Mouse (Mus musculus): ENCODE measurements at regions not wholly inside any gene's neighbourhood (a gene's known extent, or its start where the extent isn't known, plus 50 kb on each side); places are given as distances from the start of the nearest gene placed in this dataset.

DNA sequence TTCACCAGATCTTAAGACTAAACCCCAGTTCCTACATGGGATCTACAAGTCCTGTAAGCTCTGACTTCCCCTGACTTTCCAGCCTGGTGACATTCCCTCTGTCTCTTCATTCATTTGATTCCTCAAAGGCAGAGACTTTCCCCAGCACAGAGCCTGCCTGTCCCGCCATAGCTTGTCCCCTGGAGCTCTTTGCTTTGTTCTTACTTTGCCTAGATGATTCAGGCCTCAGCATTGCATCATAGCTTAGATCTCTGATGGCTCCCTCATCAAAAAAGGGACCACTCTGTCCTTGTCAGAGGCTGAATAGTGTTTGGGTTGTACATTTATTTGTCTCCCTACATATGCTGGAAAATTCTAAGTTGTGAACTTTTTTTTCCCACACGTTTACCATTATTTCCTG lies 57.6 kb upstream of the Exoc6 start:
- intact Hi-C loops (cut with DNase I): no loop called here
- DNase-seq (ENCODE audit: extremely low spot score in 1 of 2, low spot score in 2 of 2): no peak

DNA sequence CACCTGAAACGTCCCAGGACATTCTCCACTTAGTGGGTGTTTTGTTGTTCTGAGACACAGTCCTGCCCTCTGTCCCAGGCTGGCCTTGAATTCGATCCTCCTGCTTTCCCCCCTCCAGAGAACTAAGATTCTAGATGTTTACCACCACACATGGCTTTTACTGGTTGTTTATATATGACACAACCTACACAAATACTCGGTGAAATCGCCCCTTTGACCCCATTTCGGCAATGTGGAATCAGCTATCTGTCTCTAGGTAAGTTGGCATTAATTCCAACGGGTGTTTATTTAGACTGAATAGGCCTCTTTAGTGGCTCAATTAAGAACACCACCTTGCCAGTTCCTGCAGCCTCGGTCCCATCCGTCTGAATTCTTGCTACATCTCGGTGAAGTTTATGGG lies 56.8 kb upstream of the Exoc6 start:
- no peak for DNase-seq (ENCODE audit: extremely low spot score in 1 of 2, low spot score in 2 of 2)
- intact Hi-C loops (cut with DNase I): no loop called here

DNA sequence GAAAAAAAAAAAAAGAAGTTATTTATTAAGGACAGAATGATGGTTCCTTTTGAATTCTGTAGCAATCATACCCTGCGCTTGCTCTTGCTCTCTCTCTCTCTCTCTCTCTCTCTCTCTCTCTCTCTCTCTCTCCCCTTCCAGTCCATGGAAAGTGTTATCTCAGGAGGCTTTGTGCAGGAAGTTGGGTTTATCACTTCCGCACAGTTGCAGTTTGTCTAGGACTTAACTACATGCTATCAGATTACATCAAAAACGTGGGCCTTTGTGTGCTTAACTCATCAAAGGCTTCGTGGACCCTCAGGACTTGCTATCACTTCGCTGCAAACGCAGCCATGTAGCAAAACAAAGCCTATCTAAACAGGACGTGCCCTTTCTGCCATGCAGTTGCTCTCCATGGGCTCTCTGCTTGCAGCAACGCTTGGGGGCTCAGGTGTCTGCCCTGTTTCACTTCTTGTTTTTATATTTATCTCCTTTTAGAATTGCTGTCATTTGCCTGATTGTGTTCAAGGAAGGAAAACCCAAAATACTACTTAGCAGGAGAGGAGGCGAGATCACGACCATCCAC lies 56.2 kb upstream of the Exoc6 start:
- no peak for DNase-seq (ENCODE audit: extremely low spot score in 1 of 2, low spot score in 2 of 2)
- intact Hi-C loops (cut with DNase I): no loop called here

DNA sequence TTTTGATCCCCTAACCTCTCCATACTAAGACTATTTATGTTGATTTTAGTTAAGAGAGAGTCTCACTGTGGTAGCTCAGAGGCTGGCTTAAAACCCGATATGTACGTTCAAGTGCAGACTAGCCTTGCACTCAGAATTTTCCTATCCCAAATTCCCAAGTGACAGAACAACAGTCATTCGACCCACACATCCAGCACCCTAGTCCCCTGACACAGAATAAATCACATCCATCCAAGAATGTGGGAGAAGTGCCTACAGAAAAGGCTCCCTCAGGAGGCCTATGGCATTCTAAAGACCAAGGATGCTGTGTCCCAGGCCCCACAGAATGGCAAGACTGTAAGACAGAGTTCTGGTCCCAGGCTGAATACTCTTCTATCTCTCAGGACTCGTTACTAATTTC lies 55.4 kb upstream of the Exoc6 start:
- intact Hi-C loops (cut with DNase I): no loop called here
- no peak for DNase-seq (ENCODE audit: extremely low spot score in 1 of 2, low spot score in 2 of 2)

DNA sequence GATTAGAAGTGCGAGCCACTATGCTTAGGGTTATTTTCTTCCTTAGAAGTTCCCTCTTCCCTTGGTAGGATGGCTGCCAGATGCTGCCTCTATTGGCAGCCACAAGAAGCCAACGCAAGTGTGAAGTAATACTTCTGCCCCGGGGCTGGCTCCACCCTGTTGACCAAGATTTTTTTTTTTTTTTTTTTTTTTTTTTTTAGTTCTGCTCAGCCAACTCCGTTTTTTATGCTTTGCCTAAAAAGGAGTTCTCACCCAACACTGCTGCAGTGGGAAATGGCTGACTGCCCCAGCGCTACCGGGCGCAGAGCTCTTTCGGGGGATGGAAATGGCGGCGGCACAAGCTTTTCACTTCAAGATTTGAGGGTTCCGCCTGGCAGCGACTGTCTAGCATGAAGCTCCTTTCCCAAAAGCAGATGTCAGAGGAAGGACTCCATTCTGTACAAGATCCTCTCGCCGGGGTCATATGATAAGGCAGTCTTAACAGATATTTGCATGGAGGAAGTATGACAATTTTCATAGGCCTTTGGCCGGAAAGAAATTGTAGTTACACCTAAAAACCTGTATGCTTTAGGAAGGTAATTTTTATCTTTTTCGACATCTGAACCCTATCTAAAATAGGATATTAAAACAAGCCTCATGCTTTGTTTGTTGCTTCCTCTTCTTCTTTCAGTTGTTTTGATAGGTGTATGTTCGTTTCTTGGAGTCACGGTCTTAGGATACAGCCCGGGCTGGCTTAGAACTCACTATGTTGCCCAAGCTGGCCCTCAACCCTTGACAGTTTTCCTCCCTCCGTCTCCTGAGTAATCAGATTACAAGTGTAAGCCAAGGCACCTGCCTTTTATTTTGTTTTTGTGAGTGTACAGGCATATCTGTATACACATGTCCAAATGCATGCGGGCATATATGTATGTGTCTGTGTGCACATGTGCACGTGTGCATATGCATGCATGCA lies 54.6 kb upstream of the Exoc6 start:
- DNase-seq (ENCODE audit: extremely low spot score in 1 of 2, low spot score in 2 of 2): peak; percentile 35 to 44
- intact Hi-C loops (cut with DNase I): no loop called here

DNA sequence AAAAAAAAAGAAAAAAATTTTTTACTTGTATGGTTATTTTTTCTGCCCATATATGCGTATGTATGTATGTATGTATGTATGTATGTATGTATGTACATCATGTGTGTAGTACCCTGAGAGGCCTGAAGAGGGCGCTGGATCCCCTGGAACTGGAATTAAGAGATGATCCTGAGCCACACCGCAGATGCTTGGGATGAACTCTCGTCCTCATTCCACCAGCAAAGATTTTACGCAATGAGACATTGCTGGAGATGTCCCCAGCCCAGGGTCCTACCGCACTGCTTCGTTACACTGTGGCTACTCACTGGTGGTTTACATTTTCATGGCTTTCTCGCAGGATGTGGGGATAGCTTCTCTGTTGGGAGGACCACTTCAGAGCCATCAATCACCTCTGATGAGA lies 53.5 kb upstream of the Exoc6 start:
- intact Hi-C loops (cut with DNase I): no loop called here
- DNase-seq (ENCODE audit: extremely low spot score in 1 of 2, low spot score in 2 of 2): no peak

DNA sequence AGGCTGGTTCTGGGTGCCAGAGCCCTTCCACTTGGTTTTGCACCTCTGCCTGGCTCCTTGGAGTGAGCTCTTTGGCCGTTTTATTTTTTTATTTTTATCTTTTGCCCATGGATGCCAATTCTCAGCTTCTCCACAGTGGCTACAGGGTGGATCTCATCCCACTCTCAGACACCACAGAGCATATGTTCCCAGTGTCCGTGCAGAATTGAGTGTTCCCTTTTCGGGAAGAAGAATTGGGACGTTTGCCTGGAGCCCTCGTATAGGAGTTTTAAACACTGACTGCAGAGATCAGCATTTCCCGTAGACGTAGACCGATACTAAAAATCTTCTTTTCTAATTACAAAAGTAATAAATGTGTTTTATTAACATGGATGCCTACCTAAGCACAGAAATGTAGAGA lies 53.1 kb upstream of the Exoc6 start:
- intact Hi-C loops (cut with DNase I): no loop called here
- no peak for DNase-seq (ENCODE audit: extremely low spot score in 1 of 2, low spot score in 2 of 2)

DNA sequence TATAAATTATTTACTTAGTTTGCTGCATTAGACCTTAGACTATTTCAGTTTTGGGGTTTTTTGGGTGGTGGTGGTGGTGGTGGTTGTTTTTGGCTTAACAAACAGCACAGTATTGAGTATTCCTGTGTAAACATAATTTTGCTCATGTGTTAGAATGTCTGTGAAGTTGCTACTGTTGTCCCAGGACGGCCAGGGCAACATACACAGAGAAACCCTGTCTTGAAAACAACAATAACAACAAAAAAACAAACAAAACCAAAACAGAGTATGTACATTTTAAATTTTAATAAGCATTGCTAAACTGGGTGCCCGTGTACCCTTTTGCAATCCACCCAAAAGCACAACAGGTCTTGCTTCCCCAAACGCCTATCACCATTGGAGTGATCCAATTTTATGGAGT lies 51.8 kb upstream of the Exoc6 start:
- intact Hi-C loops (cut with DNase I): no loop called here
- no peak for DNase-seq (ENCODE audit: extremely low spot score in 1 of 2, low spot score in 2 of 2)
